Mouse (Mus musculus): ENCODE results near the gene Foxn3. TPM values are rescaled to one million over a fixed set of nuclear protein-coding genes. Genes with fewer than 3 reads are reported as not detected.

Gene Foxn3
- total and polyA plus RNA-seq, 3 experiments = 9.7 to 26.8 (median 11.0) TPM

GRCm38 (mm10) chr12:99392944-99393866, 170.2 kb downstream of the Foxn3 start:
- peak; percentile 85 for DNase-seq (ENCODE audit: extremely low read depth)
- Histone ChIP-seq H3K9ac (ENCODE audit: insufficient read depth, low read depth) (peak overlapping the region; percentile 68), H3K79me2 (replicated peaks; ENCODE audit: control insufficient read depth, extremely low read depth, insufficient read depth, poor library complexity, severe bottlenecking) (0 out of 2 replicates have a peak, but pooled peaks cover 8% of the 10 kb centered on the region), H3K4me2 (ENCODE audit: insufficient read depth, low read depth, poor library complexity, severe bottlenecking) (peak overlapping the region; percentile 72), H3K4me1 (ENCODE audit: control insufficient read depth in 1 of 2, insufficient read depth in 2 of 2) (peaks cover 4 to 24% of the 10 kb centered on the region in 2 experiments; a peak in 3 of 4 replicates), H3K9me3 (replicated peaks; ENCODE audit: low read length) (peaks cover 7% of the 10 kb centered on the region), H3K4me3 (replicated peaks in 1 of 3; ENCODE audit: low read depth in 2 of 3, low read length in 2 of 3, poor library complexity in 1 of 3) (peak overlapping the region; percentile 48 to 94 (median 89)), H3K27me3 (replicated peaks) (no peaks in the 10 kb centered on the region), H3K36me3 (replicated peaks in 1 of 2; ENCODE audit: control insufficient read depth in 1 of 2, insufficient read depth in 1 of 2, low read length in 1 of 2) (peaks cover 7 to 14% of the 10 kb centered on the region in 2 experiments), H3K27ac (ENCODE audit: insufficient read depth, low read depth) (peak overlapping the region; percentile 45)
- in situ Hi-C loops (cut with MboI; ENCODE audit: low pct_ligation_motif_present, low pct_unique_long_range_greater_than_20kb, low sequenced_read_pairs) = loop anchor here (10.0 kb wide), 2 partner anchors 152 to 298 kb away; no protein-coding TSS in a partner anchor
- dilution Hi-C loops (cut with MboI; ENCODE audit: extremely low pct_ligation_motif_present, extremely low pct_unique_long_range_greater_than_20kb, low sequenced_read_pairs) = no loop called here
- TF ChIP-seq TCF12 (IDR thresholded peaks at IDR 0.05; ENCODE audit: low read depth, low read length) (peak; percentile 76), MEF2A (IDR thresholded peaks at IDR 0.05; ENCODE audit: borderline replicate concordance, low read depth, low read length) (peak; percentile 66), MAZ (IDR thresholded peaks at IDR 0.05; ENCODE audit: low read depth, low read length) (peak; percentile 91), ZC3H11A (IDR thresholded peaks at IDR 0.05; ENCODE audit: low read depth, low read length) (no peak), CHD1 (IDR thresholded peaks at IDR 0.05; ENCODE audit: low read depth, low read length) (no peak; the same call in 1 of the 2 replicates), BHLHE40 (IDR thresholded peaks at IDR 0.05; ENCODE audit: low read depth, low read length) (peak; percentile 92), ELF1 (IDR thresholded peaks at IDR 0.05; ENCODE audit: low read depth, low read length) (peak; percentile 33), ZMIZ1 (IDR thresholded peaks at IDR 0.05; ENCODE audit: low read depth, low read length) (no peak; the same call in 1 of the 2 replicates), HCFC1 (IDR thresholded peaks at IDR 0.05; ENCODE audit: low read depth, low read length) (peak; percentile 48), CHD2 (IDR thresholded peaks at IDR 0.05; ENCODE audit: low read length) (no peak), RCOR1 (conservative IDR thresholded peaks at IDR 0.05; ENCODE audit: low read depth, low read length) (0 out of 2 replicates have a peak, but pooled peaks have one; percentile 13), RAD21 (IDR thresholded peaks at IDR 0.05; ENCODE audit: low read depth, low read length) (peak; percentile 31), POLR2AphosphoS2 (IDR thresholded peaks at IDR 0.05; ENCODE audit: low read depth, low read length) (no peak), MAFK (IDR thresholded peaks at IDR 0.05; ENCODE audit: insufficient replicate concordance, low read length) (no peak), POLR2A (IDR thresholded peaks at IDR 0.05; ENCODE audit: low read depth, low read length) (peak; percentile 58; the same call in 1 of the 2 replicates), NELFE (IDR thresholded peaks at IDR 0.05; ENCODE audit: low read depth, low read length) (0 out of 2 replicates have a peak, but pooled peaks have one; percentile 23), KAT2A (IDR thresholded peaks at IDR 0.05; ENCODE audit: insufficient replicate concordance, low read length) (no peak), MYC (IDR thresholded peaks at IDR 0.05; ENCODE audit: low read depth, low read length) (peak; percentile 48), JUN (IDR thresholded peaks at IDR 0.05; ENCODE audit: insufficient read depth, low read depth, low read length) (no peak), JUND (conservative IDR thresholded peaks at IDR 0.05; ENCODE audit: low read depth, low read length) (no peak), ZNF384 (IDR thresholded peaks at IDR 0.05; ENCODE audit: low read depth, low read length) (peak; percentile 84), CTCF (conservative IDR thresholded peaks at IDR 0.05 in 1 of 2, IDR thresholded peaks at IDR 0.05 in 1 of 2; ENCODE audit: low read depth in 2 of 2, low read length in 2 of 2) (peak in 1 of 2 experiments; percentile 39; a peak in 1 of 4 replicates), SIN3A (IDR thresholded peaks at IDR 0.05; ENCODE audit: low read length) (peak; percentile 86), UBTF (IDR thresholded peaks at IDR 0.05; ENCODE audit: low read depth, low read length) (peak; percentile 89; the same call in 1 of the 2 replicates), ETS1 (conservative IDR thresholded peaks at IDR 0.05; ENCODE audit: low read depth, low read length) (peak; percentile 67), GABPA (IDR thresholded peaks at IDR 0.05; ENCODE audit: insufficient replicate concordance, low read depth, low read length) (no peak), MXI1 (IDR thresholded peaks at IDR 0.05; ENCODE audit: low read depth, low read length) (peak; percentile 61; the same call in 1 of the 2 replicates), ZKSCAN1 (IDR thresholded peaks at IDR 0.05; ENCODE audit: borderline replicate concordance, low read depth, low read length) (no peak), IRF4 (IDR thresholded peaks at IDR 0.05; ENCODE audit: low read depth, low read length) (peak; percentile 66), USF1 (IDR thresholded peaks at IDR 0.05; ENCODE audit: low read depth, low read length) (peak; percentile 76), EP300 (IDR thresholded peaks at IDR 0.05; ENCODE audit: low read length) (no peak), PAX5 (IDR thresholded peaks at IDR 0.05; ENCODE audit: low read length) (no peak), E2F4 (IDR thresholded peaks at IDR 0.05; ENCODE audit: insufficient replicate concordance, low read depth, low read length) (no peak), SMC3 (IDR thresholded peaks at IDR 0.05; ENCODE audit: low read depth, low read length) (peak; percentile 19; the same call in 1 of the 2 replicates), NRF1 (IDR thresholded peaks at IDR 0.05; ENCODE audit: low read depth, low read length) (peak; percentile 52), MAX (IDR thresholded peaks at IDR 0.05; ENCODE audit: low read length) (peak; percentile 43; the same call in 1 of the 2 replicates), TBP (conservative IDR thresholded peaks at IDR 0.05; ENCODE audit: low read depth, low read length) (no peak)

All from CH12.LX (cell line).